Mouse (Mus musculus): ENCODE measurements around the gene Trit1. TPM values are rescaled to one million over a fixed set of nuclear protein-coding genes. Genes with fewer than 3 reads are reported as not detected.

Gene Trit1
- total and polyA plus RNA-seq, 2 experiments from 2014 or later = 16.2 to 17.3 TPM

- ATAC-seq (ENCODE audit: low FRiP score) (no peak), DNase-seq (ENCODE audit: low spot score) (no peak)
- H3K9ac ChIP-seq (replicated peaks; ENCODE audit: low read length, poor library complexity, severe bottlenecking) = no peak overlapping the region
- WGBS = 70% methylated on average over 3 of the region's 3 CpGs
- no peak overlapping the region for H3K4me2 ChIP-seq (ENCODE audit: low read depth, low read length, poor library complexity, severe bottlenecking)
- no peaks in the 10 kb centered on the region for H3K9me3 ChIP-seq (ENCODE audit: low read length)
- no peak overlapping the region for H3K4me3 ChIP-seq (ENCODE audit: low read depth, low read length)
- no peaks in the 10 kb centered on the region for H3K4me1 ChIP-seq (ENCODE audit: insufficient read depth, low read length)
- H3K36me3 ChIP-seq (ENCODE audit: insufficient read depth, low read length) = no peaks in the 10 kb centered on the region
- no peak for TF ChIP-seq CTCF (IDR thresholded peaks at IDR 0.05)
- H3K27ac ChIP-seq (ENCODE audit: low read depth, low read length) = no peak overlapping the region
- no peaks in the 10 kb centered on the region for H3K27me3 ChIP-seq (ENCODE audit: insufficient read depth, low read length)
These were observed 24.1 kb upstream of the Trit1 start for GRCm38 (mm10) chr4:122992276-122992675.

GRCm38 (mm10) chr4:122995404-122996220, 20.8 kb upstream of the Trit1 start, which contains the start of gene Mycl:
Gene Mycl, plus strand, starts transcription at chr4:122995652.
- under 1% methylated on average over 53 of the region's 69 CpGs for WGBS
- Histone ChIP-seq H3K27me3 (ENCODE audit: insufficient read depth, low read length) (no peaks in the 10 kb centered on the region), H3K27ac (ENCODE audit: low read depth, low read length) (peak within 1 kb of the TSS; percentile 88), H3K4me3 (ENCODE audit: low read depth, low read length) (peak within 1 kb of the TSS; percentile 80), H3K4me2 (ENCODE audit: low read depth, low read length, poor library complexity, severe bottlenecking) (peak within 1 kb of the TSS; percentile 86), H3K9ac (replicated peaks; ENCODE audit: low read length, poor library complexity, severe bottlenecking) (peak within 1 kb of the TSS; percentile 69), H3K36me3 (ENCODE audit: insufficient read depth, low read length) (peaks cover 6% of the 10 kb centered on the region; the same call in 1 of the 2 replicates), H3K9me3 (ENCODE audit: low read length) (no peaks in the 10 kb centered on the region), H3K4me1 (ENCODE audit: insufficient read depth, low read length) (peaks cover 9% of the 10 kb centered on the region; the same call in 1 of the 2 replicates)
- DNase-seq (ENCODE audit: low spot score) = peak; percentile 93
- peak; percentile 90 for TF ChIP-seq CTCF (IDR thresholded peaks at IDR 0.05)
- ATAC-seq (ENCODE audit: low FRiP score) = peak; percentile 82

DNA sequence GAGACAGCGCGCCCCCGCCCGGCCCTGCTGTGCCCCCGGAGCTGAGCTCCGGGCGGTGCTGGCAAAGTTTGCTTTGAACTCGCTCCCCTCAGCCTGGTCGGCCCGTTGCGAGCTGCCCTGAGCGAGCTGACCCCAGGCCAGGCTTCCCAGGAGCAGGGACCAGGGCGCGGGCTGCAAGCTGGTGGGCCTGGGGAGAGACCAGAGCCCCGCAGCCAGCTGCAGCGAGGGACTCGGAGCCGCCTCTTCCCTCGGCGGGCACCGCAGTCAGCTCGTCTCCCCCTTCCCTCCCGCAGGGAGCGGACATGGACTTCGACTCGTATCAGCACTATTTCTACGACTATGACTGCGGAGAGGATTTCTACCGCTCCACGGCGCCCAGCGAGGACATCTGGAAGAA, 20.2 kb upstream of the Trit1 start:
- H3K4me3 ChIP-seq (ENCODE audit: low read depth, low read length) = peak overlapping the region; percentile 80
- H3K27ac ChIP-seq (ENCODE audit: low read depth, low read length) = peak overlapping the region; percentile 88
- peaks cover 9% of the 10 kb centered on the region; the same call in 1 of the 2 replicates for H3K4me1 ChIP-seq (ENCODE audit: insufficient read depth, low read length)
- under 1% methylated on average over 29 of the region's 32 CpGs for WGBS
- TF ChIP-seq CTCF (IDR thresholded peaks at IDR 0.05) = no peak
- H3K27me3 ChIP-seq (ENCODE audit: insufficient read depth, low read length) = no peaks in the 10 kb centered on the region
- DNase-seq (ENCODE audit: low spot score) (peak; percentile 47), ATAC-seq (ENCODE audit: low FRiP score) (no peak; the same call in 1 of the 2 replicates)
- peak overlapping the region; percentile 69 for H3K9ac ChIP-seq (replicated peaks; ENCODE audit: low read length, poor library complexity, severe bottlenecking)
- H3K4me2 ChIP-seq (ENCODE audit: low read depth, low read length, poor library complexity, severe bottlenecking) = peak overlapping the region; percentile 86
- no peaks in the 10 kb centered on the region for H3K9me3 ChIP-seq (ENCODE audit: low read length)
- H3K36me3 ChIP-seq (ENCODE audit: insufficient read depth, low read length) = peaks cover 7% of the 10 kb centered on the region; the same call in 1 of the 2 replicates

DNA sequence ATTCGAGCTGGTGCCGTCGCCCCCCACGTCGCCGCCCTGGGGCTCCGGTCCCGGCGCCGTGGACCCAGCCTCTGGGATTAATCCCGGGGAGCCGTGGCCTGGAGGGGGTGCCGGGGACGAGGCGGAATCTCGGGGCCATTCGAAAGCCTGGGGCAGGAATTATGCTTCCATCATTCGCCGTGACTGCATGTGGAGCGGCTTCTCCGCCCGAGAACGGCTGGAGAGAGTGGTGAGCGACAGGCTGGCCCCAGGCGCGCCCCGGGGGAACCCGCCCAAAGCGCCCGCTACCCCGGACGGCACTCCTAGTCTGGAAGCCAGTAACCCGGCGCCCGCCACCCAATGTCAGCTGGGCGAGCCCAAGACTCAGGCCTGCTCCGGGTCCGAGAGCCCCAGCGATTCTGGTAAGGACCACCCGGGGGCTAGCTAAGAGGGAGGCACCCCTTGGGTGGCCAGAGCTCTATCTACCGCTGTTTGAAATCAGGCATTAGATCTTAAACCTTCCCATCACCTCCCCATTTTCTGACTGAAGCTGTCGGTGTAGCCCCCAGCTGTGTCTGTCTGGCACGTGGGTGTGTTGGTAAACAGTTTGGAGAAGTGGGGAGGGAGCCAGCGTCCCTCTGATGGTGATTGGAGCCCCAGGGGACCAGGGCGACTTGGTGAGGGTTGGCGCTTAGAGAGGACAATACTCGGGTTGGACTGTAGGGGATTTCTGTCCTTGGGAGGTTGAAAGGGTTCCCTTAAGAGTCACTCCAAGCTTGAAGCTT, 19.6 kb upstream of the Trit1 start:
- Histone ChIP-seq H3K27me3 (ENCODE audit: insufficient read depth, low read length) (no peaks in the 10 kb centered on the region), H3K4me3 (ENCODE audit: low read depth, low read length) (peak overlapping the region; percentile 80), H3K36me3 (ENCODE audit: insufficient read depth, low read length) (peaks cover 12% of the 10 kb centered on the region; the same call in 1 of the 2 replicates), H3K27ac (ENCODE audit: low read depth, low read length) (peak overlapping the region; percentile 88), H3K9ac (replicated peaks; ENCODE audit: low read length, poor library complexity, severe bottlenecking) (peak overlapping the region; percentile 69), H3K9me3 (ENCODE audit: low read length) (no peaks in the 10 kb centered on the region), H3K4me2 (ENCODE audit: low read depth, low read length, poor library complexity, severe bottlenecking) (peak overlapping the region; percentile 86), H3K4me1 (ENCODE audit: insufficient read depth, low read length) (peaks cover 9% of the 10 kb centered on the region; the same call in 1 of the 2 replicates)
- peak; percentile 14 for ATAC-seq (ENCODE audit: low FRiP score)
- under 1% methylated on average over 41 of the region's 47 CpGs for WGBS
- peak; percentile 81 for DNase-seq (ENCODE audit: low spot score)
- peak; percentile 51 for TF ChIP-seq CTCF (IDR thresholded peaks at IDR 0.05)

- Histone ChIP-seq H3K27me3 (ENCODE audit: insufficient read depth, low read length) (no peaks in the 10 kb centered on the region), H3K4me2 (ENCODE audit: low read depth, low read length, poor library complexity, severe bottlenecking) (peak overlapping the region; percentile 86), H3K9me3 (ENCODE audit: low read length) (no peaks in the 10 kb centered on the region), H3K4me3 (ENCODE audit: low read depth, low read length) (peak overlapping the region; percentile 80), H3K27ac (ENCODE audit: low read depth, low read length) (peak overlapping the region; percentile 70), H3K9ac (replicated peaks; ENCODE audit: low read length, poor library complexity, severe bottlenecking) (peak overlapping the region; percentile 48), H3K4me1 (ENCODE audit: insufficient read depth, low read length) (peaks cover 9% of the 10 kb centered on the region; the same call in 1 of the 2 replicates), H3K36me3 (ENCODE audit: insufficient read depth, low read length) (peaks cover 14% of the 10 kb centered on the region; the same call in 1 of the 2 replicates)
- WGBS = 3% methylated on average over 12 of the region's 12 CpGs
- no peak for TF ChIP-seq CTCF (IDR thresholded peaks at IDR 0.05)
- peak; percentile 92 for DNase-seq (ENCODE audit: low spot score)
- ATAC-seq (ENCODE audit: low FRiP score) = peak; percentile 71
These were observed 17.7 kb upstream of the Trit1 start for GRCm38 (mm10) chr4:122998537-122999262.
